Mouse (Mus musculus) bone marrow macrophage, adult 2 months (primary cell): ENCODE measurements around the gene Fkbp2. TPM values are rescaled to one million over a fixed set of nuclear protein-coding genes. Genes with fewer than 3 reads are reported as not detected.

Experiments used
- H3K27ac ChIP-seq: 2 replicates; pipeline ENCODE4 v1.5.1; 2012; ENCODE audit warnings: low read depth, low read length; ENCODE audit not compliant: insufficient read depth
- H3K4me1 ChIP-seq: 2 replicates; pipeline ENCODE4 v1.6.1; 2012; ENCODE audit warnings: low read length; ENCODE audit not compliant: control insufficient read depth, insufficient read depth
- H3K4me3 ChIP-seq: 2 replicates; pipeline ENCODE4 v1.5.1; 2012; ENCODE audit warnings: mild to moderate bottlenecking, low read length, moderate library complexity; ENCODE audit not compliant: insufficient read depth
- CTCF ChIP-seq: IDR thresholded peaks from 2 replicates; pipeline ENCODE4 v1.5.1; 2012; ENCODE audit warnings: low read depth, mild to moderate bottlenecking, low read length, moderate library complexity
- POLR2A ChIP-seq: IDR thresholded peaks from 2 replicates; pipeline ENCODE4 v1.6.1; 2012; ENCODE audit warnings: mild to moderate bottlenecking, low read depth, low read length, borderline replicate concordance
- polyA plus RNA-seq: library from polyadenylated mRNA; stranded (reverse); fragments of >200 nt; gene quantifications from 2 replicates; pipeline ENCODE4 v1.2.4, GENCODE M21; 2012; ENCODE audit not compliant: missing spikeins, insufficient read depth, insufficient read length

Fkbp2 gene
- polyA plus RNA-seq, 1 experiment = 118 TPM

DNA sequence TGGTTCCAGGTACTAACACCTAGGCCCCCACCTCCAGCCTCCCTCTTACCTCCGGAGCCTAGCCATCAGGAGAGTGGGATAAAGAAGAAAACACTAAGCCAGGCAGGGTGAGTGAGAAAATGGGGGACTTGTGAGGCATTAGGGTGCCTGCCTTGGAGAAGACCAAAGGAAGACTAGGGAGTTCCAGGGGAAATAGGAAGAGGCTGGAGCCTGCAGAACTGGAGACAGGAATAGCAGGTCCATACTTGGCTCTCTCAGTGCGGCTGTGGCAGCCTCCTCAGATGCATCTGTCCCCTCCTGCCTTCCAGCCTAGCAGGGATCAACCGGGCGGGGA lies 47.2 kb downstream of the Fkbp2 start:
- no peak overlapping the region for H3K27ac ChIP-seq
- H3K4me3 ChIP-seq = no peak overlapping the region
- H3K4me1 ChIP-seq = no peaks in the 10 kb centered on the region
- TF ChIP-seq POLR2A = no peak
- TF ChIP-seq CTCF = no peak

- Histone ChIP-seq H3K4me3 (no peak overlapping the region), H3K4me1 (no peaks in the 10 kb centered on the region), H3K27ac (no peak overlapping the region)
- TF ChIP-seq POLR2A (no peak), CTCF (no peak)
Observed at GRCm38 (mm10) chr19:6932018-6932417, 48.3 kb downstream of the Fkbp2 start.

- Histone ChIP-seq H3K4me3 (no peak overlapping the region), H3K4me1 (peaks cover 3% of the 10 kb centered on the region; the same call in 1 of the 2 replicates), H3K27ac (no peak overlapping the region)
- TF ChIP-seq POLR2A (no peak), CTCF (no peak)
Observed at GRCm38 (mm10) chr19:6931002-6931401, 49.3 kb downstream of the Fkbp2 start.

- peaks cover 7% of the 10 kb centered on the region; the same call in 1 of the 2 replicates for H3K4me1 ChIP-seq
- H3K27ac ChIP-seq = no peak overlapping the region
- no peak for TF ChIP-seq CTCF
- TF ChIP-seq POLR2A = no peak
- no peak overlapping the region for H3K4me3 ChIP-seq
Observed at GRCm38 (mm10) chr19:6928080-6928479, 52.2 kb downstream of the Fkbp2 start.

Other genes starting within 250 kb of the Fkbp2 start
- gene Rps6ka4, start 139.9 kb downstream of the Fkbp2 start, polyA plus RNA-seq = 17.9 and 20.5 TPM in 2 replicates
- gene Ccdc88b, start 122.3 kb downstream of the Fkbp2 start, polyA plus RNA-seq = 31.8 and 33.2 TPM in 2 replicates
- 71.2 and 82.0 TPM in 2 replicates for gene Trmt112, start 70.8 kb downstream of the Fkbp2 start, polyA plus RNA-seq
- gene Prdx5, start 70.4 kb downstream of the Fkbp2 start, polyA plus RNA-seq = 349 and 382 TPM in 2 replicates
- 35.3 and 41.6 TPM in 2 replicates for gene Esrra, start 58.7 kb downstream of the Fkbp2 start, polyA plus RNA-seq
- not detected in 2 replicates for gene Catsperz, start 55.1 kb downstream of the Fkbp2 start, polyA plus RNA-seq
- gene Kcnk4, start 46.0 kb downstream of the Fkbp2 start, polyA plus RNA-seq = not detected in 2 replicates
- gene Bad, start 38.6 kb downstream of the Fkbp2 start, polyA plus RNA-seq = 36.2 and 38.5 TPM in 2 replicates
- 31.6 and 36.4 TPM in 2 replicates for gene Gpr137, start 38.0 kb downstream of the Fkbp2 start, polyA plus RNA-seq
- gene Ppp1r14b, start 5.5 kb downstream of the Fkbp2 start, polyA plus RNA-seq = 64.2 and 73.7 TPM in 2 replicates
- 39.8 and 40.6 TPM in 2 replicates for gene Plcb3, start 4.0 kb downstream of the Fkbp2 start, polyA plus RNA-seq
- 30.1 and 39.9 TPM in 2 replicates for gene Vegfb, start 7.2 kb upstream of the Fkbp2 start, polyA plus RNA-seq
- 26.8 and 32.2 TPM in 2 replicates for gene Dnajc4, start 12.1 kb upstream of the Fkbp2 start, polyA plus RNA-seq
- 9.6 and 11.1 TPM in 2 replicates for gene Nudt22, start 15.6 kb upstream of the Fkbp2 start, polyA plus RNA-seq
- gene Trpt1, start 15.6 kb upstream of the Fkbp2 start, polyA plus RNA-seq = 1.7 and 2.5 TPM in 2 replicates
- 179 and 190 TPM in 2 replicates for gene Fermt3, start 39.0 kb upstream of the Fkbp2 start, polyA plus RNA-seq
- gene Stip1, start 59.5 kb upstream of the Fkbp2 start, polyA plus RNA-seq = 54.7 and 56.2 TPM in 2 replicates
- 14.9 and 18.3 TPM in 2 replicates for gene Macrod1, start 76.3 kb upstream of the Fkbp2 start, polyA plus RNA-seq
- gene Flrt1, start 125.2 kb upstream of the Fkbp2 start, polyA plus RNA-seq = not detected in 2 replicates
- 88.1 and 91.4 TPM in 2 replicates for gene Otub1, start 225.8 kb upstream of the Fkbp2 start, polyA plus RNA-seq
- gene Cox8a, start 237.1 kb upstream of the Fkbp2 start, polyA plus RNA-seq = 562 and 638 TPM in 2 replicates